24 mouse cellular contexts compared by ENCODE assay signal in genomic region chr10:90974084-90974483, GRCm38 (mm10).
"Had no signal": no experiment of that assay in that cellular context is flagged by ENCODE, and none has a peak within 500 bp of the region (broad histone marks: within the 10 kb centered on the region; RNA-seq: fewer than 3 reads in every experiment).

No protein-coding gene starts in this region.

- H3K36me3 ChIP-seq: heart, embryonic 10.5 days; heart, embryonic 12.5 days; hindbrain, embryonic 10.5 days; hindbrain, embryonic 12.5 days; intestine, embryonic 15.5 days; limb, embryonic 13.5 days; limb, embryonic 15.5 days; liver, embryonic 12.5 days had no signal

- H3K4me3 ChIP-seq: heart, embryonic 10.5 days; heart, embryonic 12.5 days; hindbrain, embryonic 10.5 days; hindbrain, embryonic 12.5 days; intestine, embryonic 15.5 days; layer of hippocampus, adult 2 months; limb, embryonic 13.5 days; limb, embryonic 15.5 days; liver, embryonic 12.5 days had no signal

- H3K4me2 ChIP-seq: heart, embryonic 12.5 days; hindbrain, embryonic 12.5 days; hindbrain, embryonic 14.5 days; intestine, embryonic 15.5 days; limb, embryonic 13.5 days; limb, embryonic 15.5 days; liver, embryonic 12.5 days had no signal

- DNase-seq: gastrocnemius, postnatal 10 days; gastrocnemius, postnatal 25 days; heart, postnatal 4 days; kidney, adult 18-20 months; kidney, adult 8-10 months; kidney, postnatal 10 days; kidney, postnatal 25 days; kidney, postnatal 4 days; layer of hippocampus, postnatal 36 days; left cerebral cortex, postnatal 4 days had no signal

- ATAC-seq: hindbrain, embryonic 16.5 days; inflammation-experienced regulatory T-cells, adult 6 months; intestine, embryonic 15.5 days; intestine, postnatal 0 days; liver, embryonic 12.5 days had no signal

- H3K9ac ChIP-seq: heart, embryonic 12.5 days; hindbrain, embryonic 12.5 days; hindbrain, embryonic 14.5 days; intestine, embryonic 15.5 days; limb, embryonic 13.5 days; limb, embryonic 15.5 days; liver, embryonic 12.5 days; liver, embryonic 14.5 days had no signal

- H3K9me3 ChIP-seq: heart, embryonic 10.5 days; heart, embryonic 12.5 days; hindbrain, embryonic 10.5 days; hindbrain, embryonic 12.5 days; intestine, embryonic 15.5 days; limb, embryonic 13.5 days; limb, embryonic 15.5 days; liver, embryonic 12.5 days had no signal

- H3K27ac ChIP-seq: heart, embryonic 10.5 days; hindbrain, embryonic 10.5 days; hindbrain, embryonic 12.5 days; hindbrain, embryonic 14.5 days; intestine, embryonic 15.5 days; layer of hippocampus, adult 2 months; limb, embryonic 13.5 days; limb, embryonic 15.5 days; liver, embryonic 12.5 days; liver, embryonic 14.5 days had no signal
